Mouse (Mus musculus) right cerebral cortex, postnatal 14 days (tissue): ENCODE results near the gene Sun1.

ENCODE experiments used
- DNase-seq: peaks from one replicate; pipeline ENCODE4 v3.0.0; 2022

Gene Sun1

DNA sequence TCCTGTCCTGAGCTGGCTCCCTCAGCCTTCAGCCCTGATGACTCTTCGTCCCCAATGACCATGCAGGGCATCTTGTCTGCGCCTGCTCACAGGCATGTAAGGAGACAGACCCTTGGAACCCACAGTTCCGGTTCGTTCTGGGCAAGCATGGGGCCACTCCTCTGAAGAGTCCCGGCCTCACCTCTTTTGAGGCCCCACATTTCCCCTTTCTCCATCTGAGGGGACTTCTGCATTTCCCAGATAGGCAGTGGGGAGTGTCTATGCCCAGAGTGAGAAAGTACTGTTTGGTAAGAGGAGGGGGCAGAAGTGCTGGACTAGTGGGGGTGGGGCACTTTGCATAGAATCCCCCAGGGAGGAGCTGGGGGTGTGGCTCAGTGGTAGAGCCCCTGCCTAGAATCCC is 86.7 kb downstream of the Sun1 start:
- no peak for DNase-seq

DNA sequence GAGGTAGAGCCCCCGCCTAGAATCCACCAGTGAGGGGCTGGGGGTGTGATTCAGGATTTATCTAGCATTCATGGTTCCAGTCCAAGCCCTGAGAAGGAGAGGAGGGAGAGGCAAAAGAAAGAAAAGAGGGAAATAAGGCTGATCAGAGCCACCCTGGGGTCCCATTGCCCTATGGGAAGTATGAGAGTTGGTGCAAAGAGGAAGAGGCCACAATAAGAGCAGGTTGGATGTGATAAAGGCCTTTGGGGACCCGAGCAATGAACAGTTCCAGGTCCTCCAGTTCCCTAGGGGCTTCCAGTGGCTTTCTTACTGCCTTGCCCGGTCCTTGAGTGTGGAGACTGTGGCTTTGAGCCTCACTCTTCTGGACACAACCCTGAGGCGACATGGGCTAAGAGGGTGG is 87.3 kb downstream of the Sun1 start:
- no peak for DNase-seq

DNA sequence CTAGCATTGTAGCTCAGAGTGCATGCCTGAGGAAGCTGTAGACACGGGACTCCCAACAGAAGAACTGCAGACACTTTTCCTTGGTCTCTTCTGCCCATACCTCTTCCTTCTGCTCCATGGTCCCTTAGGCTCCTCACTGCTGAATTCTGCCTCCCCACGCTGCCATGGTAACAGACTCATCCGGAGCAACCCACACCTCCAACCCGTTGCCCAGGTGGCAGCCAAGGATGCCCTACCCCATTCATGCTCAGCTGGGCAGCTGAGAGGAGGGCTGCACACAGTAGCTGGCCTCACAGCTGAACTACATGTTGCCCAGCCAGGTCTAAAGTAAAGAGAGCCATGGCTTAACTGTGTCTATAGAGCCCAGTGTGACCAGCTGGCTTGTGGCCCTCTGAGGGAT is 88.2 kb downstream of the Sun1 start:
- DNase-seq = no peak

DNA sequence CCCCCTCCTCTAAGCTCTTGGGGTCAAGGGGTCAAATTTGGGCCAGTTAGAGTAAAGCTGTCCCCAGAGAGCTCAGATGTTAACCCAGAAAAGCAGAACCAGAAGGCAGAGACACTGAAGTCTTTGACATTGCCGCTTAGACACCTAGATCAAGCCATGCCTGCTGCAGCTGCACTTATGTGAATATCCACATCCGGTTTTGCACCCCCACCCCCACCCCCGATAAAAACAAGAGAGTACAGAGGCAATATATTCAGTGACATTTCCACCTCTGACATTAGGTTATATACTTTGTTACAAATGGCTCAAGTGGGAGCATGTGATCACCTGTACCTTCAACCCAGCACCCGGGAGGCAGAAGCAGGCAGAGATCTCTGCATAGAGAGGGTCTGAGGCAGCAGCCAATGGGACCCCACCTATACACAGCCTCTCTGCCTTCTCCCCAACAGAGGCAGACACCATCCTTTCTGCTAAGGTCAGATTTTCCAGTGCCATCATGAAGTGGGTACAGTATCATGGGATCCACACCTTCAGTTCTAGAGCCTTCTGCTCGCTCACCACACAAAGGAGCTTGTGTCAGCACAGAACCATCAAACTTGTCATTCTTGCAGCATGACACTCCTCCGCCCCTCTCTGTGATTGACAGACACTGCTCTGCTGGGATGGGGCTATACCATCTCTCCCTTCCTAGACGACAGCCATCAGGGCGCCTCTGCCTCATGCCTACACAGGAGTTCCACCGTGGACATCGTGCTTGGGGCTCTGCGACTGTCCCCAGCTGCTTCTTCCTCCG is 90.2 kb downstream of the Sun1 start:
- DNase-seq = no peak

DNA sequence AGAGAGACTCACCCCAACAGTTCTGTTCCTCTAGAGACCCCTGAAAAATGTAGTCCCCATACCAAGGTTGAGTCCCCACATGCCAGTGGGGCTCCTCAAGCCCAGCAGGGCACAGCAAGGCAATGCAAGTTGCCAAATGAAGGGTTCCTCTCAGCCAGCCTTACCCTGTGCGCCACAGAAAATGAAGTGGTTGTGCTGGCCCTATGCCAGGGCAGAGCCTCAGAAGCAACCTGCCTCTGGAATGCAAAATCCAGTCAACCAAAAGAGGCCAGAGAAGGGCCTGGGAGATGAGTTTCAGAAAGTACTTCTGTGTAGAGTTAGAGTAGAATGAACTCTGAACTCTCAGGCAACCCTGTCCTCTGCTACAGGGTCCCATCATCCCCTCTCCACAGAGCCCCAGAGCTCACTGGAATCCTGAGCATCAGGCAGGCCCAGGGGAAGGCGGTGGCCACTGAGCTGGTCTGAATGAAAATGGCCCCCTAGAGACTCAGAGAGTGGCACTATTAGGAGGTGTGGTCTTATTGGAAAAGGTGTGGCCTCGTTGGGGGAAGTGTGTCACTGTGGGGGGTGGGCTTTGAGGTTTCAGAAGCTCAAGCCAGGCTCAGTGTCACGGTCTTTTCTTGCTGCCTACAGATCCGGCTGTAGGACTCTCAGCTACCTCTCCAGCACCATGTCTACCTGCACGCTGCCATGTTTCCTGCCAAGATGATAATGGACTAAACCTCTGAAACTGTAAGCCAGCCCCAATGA is 91.5 kb downstream of the Sun1 start:
- no peak for DNase-seq

DNA sequence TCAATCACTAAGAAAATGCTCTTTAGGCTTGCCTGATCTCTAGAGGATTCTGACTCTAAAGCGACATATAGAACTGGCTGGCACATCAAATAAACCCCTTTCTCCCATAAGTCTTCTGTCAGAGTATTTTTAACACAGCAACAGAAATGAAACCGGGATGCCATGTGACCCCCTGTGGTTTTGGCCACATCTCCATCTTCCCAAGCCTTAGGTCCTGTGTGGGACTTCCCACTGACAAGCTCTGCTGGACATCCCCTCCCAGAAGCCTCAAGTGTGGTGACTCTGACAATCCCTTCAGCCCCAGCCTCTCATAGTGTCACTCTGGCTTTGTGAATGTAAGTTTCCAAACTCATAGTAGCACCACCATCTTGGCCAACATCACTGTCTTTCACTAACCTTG is 93.7 kb downstream of the Sun1 start:
- DNase-seq = no peak

DNA sequence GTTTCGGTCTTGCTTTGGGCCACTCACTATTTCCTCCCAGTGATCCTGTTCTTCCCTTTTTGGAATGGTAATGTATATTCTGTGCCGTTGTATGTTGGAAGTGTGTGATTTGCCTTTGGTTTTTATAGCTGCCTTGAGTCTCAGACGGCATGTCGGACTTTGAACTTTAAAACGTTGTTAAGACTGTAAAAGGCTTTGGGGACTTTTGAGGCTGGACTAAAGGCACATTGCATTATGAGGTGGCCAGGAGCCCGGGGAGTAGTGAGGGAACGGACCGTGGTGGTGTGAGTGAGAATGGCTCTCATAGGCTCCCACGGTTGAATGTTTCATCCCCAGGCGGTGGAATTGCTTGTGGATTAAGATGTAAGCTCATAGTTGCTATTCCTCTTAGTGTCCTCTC is 96.7 kb downstream of the Sun1 start:
- no peak for DNase-seq

DNA sequence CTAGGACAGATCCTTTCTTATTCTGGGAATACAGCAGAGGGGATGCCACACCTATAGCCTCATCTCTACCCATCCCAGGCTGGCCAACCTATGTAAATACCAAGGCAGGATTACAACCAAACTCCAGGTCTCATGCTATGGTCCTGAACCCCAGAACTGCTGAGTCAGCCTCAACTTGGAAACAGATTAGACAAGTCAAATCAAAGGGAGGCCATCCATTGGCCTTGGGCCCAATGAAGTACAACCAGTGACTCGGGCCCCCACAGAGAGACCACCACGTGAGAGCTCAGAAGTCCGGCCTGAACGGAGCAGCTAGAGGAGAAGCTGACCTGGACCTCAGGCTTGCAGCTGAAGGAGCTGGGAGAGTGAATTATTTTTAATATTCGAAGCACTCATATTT is 97.3 kb downstream of the Sun1 start:
- no peak for DNase-seq
